In genomic region chr9:65884564-65885315, GRCm38 (mm10) we compare ENCODE assay signal across 8 mouse cellular contexts. TPM values are rescaled to one million over a fixed set of nuclear protein-coding genes. Genes with fewer than 3 reads are reported as not detected.
A peak's percentile ranks its signal among the peaks of the same experiment; 100 is the strongest.
DNase-seq lines count a peak whose midpoint lies in the region; ATAC-seq and TF ChIP-seq lines count a peak whose summit lies in the region.

No protein-coding gene starts in this region.

- peak; percentile 95 for DNase-seq in ZHBTc4 (ENCODE audit: low read depth, low spot score)
- peak; percentile 94 for DNase-seq in gastrocnemius, adult 2 months
- DNase-seq in induced T-regulatory cell, adult 2 months (ENCODE audit: low read depth): peak; percentile 93
- DNase-seq in left cerebral cortex, adult 9 months (ENCODE audit: low spot score in 2 of 2): peak; percentile 42 to 87
- DNase-seq in right cerebral cortex, postnatal 14 days: peak; percentile 89
- DNase-seq in urinary bladder, postnatal 36 days (ENCODE audit: low spot score in 2 of 2): peak; percentile 87 to 93

- TF ChIP-seq CTCF in gastrocnemius, adult 2 months (IDR thresholded peaks at IDR 0.05): peak; percentile 19; the same call in 1 of the 2 replicates

- peak; percentile 100 for ATAC-seq in common myeloid progenitor, adult 5-6 weeks (replicated peaks; ENCODE audit: low read depth, poor library complexity, severe bottlenecking)
- ATAC-seq in megakaryocyte progenitor cell, adult 5-6 weeks (replicated peaks; ENCODE audit: poor library complexity): peak; percentile 100

- H3K27ac ChIP-seq in gastrocnemius, adult 2 months: peak overlapping the region; percentile 87

- H3K4me3 ChIP-seq in gastrocnemius, adult 2 months: peak overlapping the region; percentile 88

- intact Hi-C loops in gastrocnemius, adult 2 months (cut with DNase I): loop anchor here (2.0 kb wide), 1 partner anchor 24 kb away; the partner anchor contains the start of genes Csnk1g1 and Trip4

RNA-seq across cellular contexts. Expression of gene Pclaf, which starts 5.3 kb away (rescaled TPM):
- total RNA-seq in common myeloid progenitor, adult 5-6 weeks (2017): 191 and 193 TPM in 2 replicates
- total RNA-seq in gastrocnemius, adult 2 months (2021): not detected
- total RNA-seq in megakaryocyte progenitor cell, adult 5-6 weeks (2015): 90.5 and 107 TPM in 2 replicates
- total RNA-seq in megakaryocyte progenitor cell, adult 5-6 weeks (2017): 256 and 269 TPM in 2 replicates

RNA-seq across cellular contexts. Expression of gene Trip4, which starts 23.9 kb away (rescaled TPM):
- total RNA-seq in common myeloid progenitor, adult 5-6 weeks (2017): 15.3 and 25.6 TPM in 2 replicates
- 10 to 100 TPM; 13.7 to 15.5 TPM for total RNA-seq in gastrocnemius, adult 2 months (2021)
- total RNA-seq in megakaryocyte progenitor cell, adult 5-6 weeks (2015): 15.1 and 17.0 TPM in 2 replicates
- 18.4 and 21.1 TPM in 2 replicates for total RNA-seq in megakaryocyte progenitor cell, adult 5-6 weeks (2017)

RNA-seq across cellular contexts. Expression of gene Csnk1g1, which starts 24.0 kb away (rescaled TPM):
- total RNA-seq in common myeloid progenitor, adult 5-6 weeks (2017): 29.1 and 36.9 TPM in 2 replicates
- 1 to 10 TPM; 7.9 to 8.0 TPM for total RNA-seq in gastrocnemius, adult 2 months (2021)
- total RNA-seq in megakaryocyte progenitor cell, adult 5-6 weeks (2015): 18.9 and 26.5 TPM in 2 replicates
- 8.7 and 15.6 TPM in 2 replicates for total RNA-seq in megakaryocyte progenitor cell, adult 5-6 weeks (2017)

RNA-seq across cellular contexts. Expression of gene Zfp609, which starts 57.4 kb away (rescaled TPM):
- 4.9 and 11.9 TPM in 2 replicates for total RNA-seq in common myeloid progenitor, adult 5-6 weeks (2017)
- total RNA-seq in gastrocnemius, adult 2 months (2021): 10 to 100 TPM; 18.4 to 21.1 TPM
- 22.6 and 23.3 TPM in 2 replicates for total RNA-seq in megakaryocyte progenitor cell, adult 5-6 weeks (2015)
- total RNA-seq in megakaryocyte progenitor cell, adult 5-6 weeks (2017): 5.5 and 6.8 TPM in 2 replicates

Comparison
In these comparisons a context has a peak if more than half of its experiments do, and no peak if none do; other contexts are left out.
1. Peak in every context shown above with its lines: DNase-seq, ATAC-seq, H3K4me3 ChIP-seq and H3K27ac ChIP-seq.
2. RNA of gene Pclaf, which starts 5.3 kb away (total RNA-seq): 90.5 to 269 TPM in megakaryocyte progenitor cell, adult 5-6 weeks and 191 to 193 TPM in common myeloid progenitor, adult 5-6 weeks; not detected in gastrocnemius, adult 2 months; every median in the first group is over 10 times any median in the second.